Mouse (Mus musculus): ENCODE results near the gene Nog. TPM values are rescaled to one million over a fixed set of nuclear protein-coding genes. Genes with fewer than 3 reads are reported as not detected.

The Nog gene
- 1.7 and 2.4 TPM in 2 replicates for polyA plus RNA-seq (2015; fragmentation: Nextera tagmentation; extraction: Ambion mirVana)

GRCm38 (mm10) chr11:89302056-89302815 lies at the start of gene Nog:
Gene Nog (minus strand): TSS chr11:89302332.
- peaks cover 30% of the 10 kb centered on the region for H3K27me3 ChIP-seq (replicated peaks)
- peak within 1 kb of the TSS; percentile 33 for H3K9ac ChIP-seq
- no peaks in the 10 kb centered on the region for H3K36me3 ChIP-seq
- under 1% methylated on average over 87 of the region's 97 CpGs for WGBS
- peaks cover 24% of the 10 kb centered on the region for H3K4me1 ChIP-seq
- ATAC-seq (ENCODE audit: insufficient read depth, low FRiP score, low read depth), result peak; percentile 32; the same call in 1 of the 2 replicates
- H3K27ac ChIP-seq, result peak within 1 kb of the TSS; percentile 58
- H3K4me3 ChIP-seq (replicated peaks), result peak within 1 kb of the TSS; percentile 62
- no peaks in the 10 kb centered on the region for H3K9me3 ChIP-seq
- peak within 1 kb of the TSS; percentile 97 for H3K4me2 ChIP-seq

- Histone ChIP-seq H3K4me3 (replicated peaks) (no peak overlapping the region), H3K27me3 (replicated peaks) (no peaks in the 10 kb centered on the region), H3K9ac (no peak overlapping the region), H3K36me3 (no peaks in the 10 kb centered on the region), H3K9me3 (no peaks in the 10 kb centered on the region), H3K4me1 (no peaks in the 10 kb centered on the region), H3K27ac (no peak overlapping the region), H3K4me2 (no peak overlapping the region)
- WGBS, result 61% methylated on average over 12 of the region's 12 CpGs
- no peak for ATAC-seq (ENCODE audit: insufficient read depth, low FRiP score, low read depth)
These were observed 38.1 kb upstream of the Nog start for GRCm38 (mm10) chr11:89340238-89340637.

DNA sequence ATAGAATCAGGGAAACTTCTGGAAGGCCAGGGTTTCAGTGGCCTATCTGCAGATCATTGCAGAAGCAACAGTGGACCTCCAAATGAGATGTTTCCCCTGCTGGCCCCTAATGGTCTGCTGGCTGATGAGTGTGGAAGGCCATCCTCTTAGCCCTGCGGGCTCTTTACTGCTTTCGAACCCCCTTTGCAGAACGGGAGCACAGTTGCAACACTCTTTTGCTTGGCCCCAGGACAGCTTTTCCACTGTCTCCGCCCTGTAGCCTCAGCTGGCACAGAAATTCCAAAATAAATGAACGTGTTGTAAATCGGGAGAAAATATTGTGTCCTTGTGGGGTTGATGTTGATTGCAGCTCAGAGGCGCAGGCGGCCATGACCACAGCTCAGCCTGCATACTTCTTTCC lies 37.7 kb upstream of the Nog start:
- no peak overlapping the region for H3K9ac ChIP-seq
- H3K4me3 ChIP-seq (replicated peaks), result no peak overlapping the region
- no peaks in the 10 kb centered on the region for H3K36me3 ChIP-seq
- ATAC-seq (ENCODE audit: insufficient read depth, low FRiP score, low read depth), result no peak
- no peaks in the 10 kb centered on the region for H3K4me1 ChIP-seq
- 77% methylated on average over 8 of the region's 8 CpGs for WGBS
- no peaks in the 10 kb centered on the region for H3K9me3 ChIP-seq
- H3K4me2 ChIP-seq, result no peak overlapping the region
- H3K27me3 ChIP-seq (replicated peaks), result no peaks in the 10 kb centered on the region
- H3K27ac ChIP-seq, result no peak overlapping the region

DNA sequence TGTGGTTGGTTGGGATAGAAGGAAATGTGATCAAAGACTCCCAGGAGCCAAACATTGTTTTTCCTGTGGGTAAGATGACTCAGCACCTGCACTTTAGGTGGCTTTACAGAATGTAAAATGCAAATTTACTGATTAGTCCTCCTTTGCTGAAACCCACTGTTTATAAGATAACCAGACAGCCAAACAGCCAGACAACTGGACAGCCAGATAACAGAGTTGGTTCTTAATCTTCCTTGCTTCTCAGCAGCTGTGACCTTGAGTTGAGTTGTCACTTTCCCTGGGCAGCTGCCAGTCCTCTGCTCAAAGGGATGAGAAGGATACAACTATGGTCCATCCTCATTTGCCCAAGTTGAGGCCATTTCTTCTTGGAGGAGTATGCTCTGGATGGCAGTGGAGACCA lies 35.8 kb upstream of the Nog start:
- Histone ChIP-seq H3K4me2 (no peak overlapping the region), H3K4me1 (no peaks in the 10 kb centered on the region), H3K9ac (no peak overlapping the region), H3K27ac (no peak overlapping the region), H3K9me3 (no peaks in the 10 kb centered on the region), H3K27me3 (replicated peaks) (no peaks in the 10 kb centered on the region), H3K36me3 (no peaks in the 10 kb centered on the region), H3K4me3 (replicated peaks) (no peak overlapping the region)
- ATAC-seq (ENCODE audit: insufficient read depth, low FRiP score, low read depth), result no peak

- Histone ChIP-seq H3K4me1 (no peaks in the 10 kb centered on the region), H3K27me3 (replicated peaks) (no peaks in the 10 kb centered on the region), H3K27ac (no peak overlapping the region), H3K9ac (no peak overlapping the region), H3K9me3 (no peaks in the 10 kb centered on the region), H3K36me3 (no peaks in the 10 kb centered on the region), H3K4me3 (replicated peaks) (no peak overlapping the region), H3K4me2 (no peak overlapping the region)
- no peak for ATAC-seq (ENCODE audit: insufficient read depth, low FRiP score, low read depth)
- WGBS, result 54% methylated on average over 11 of the region's 11 CpGs
These were observed 25.2 kb upstream of the Nog start for GRCm38 (mm10) chr11:89327089-89327881.

GRCm38 (mm10) chr11:89321775-89322174 lies 19.6 kb upstream of the Nog start:
- Histone ChIP-seq H3K27ac (no peak overlapping the region), H3K4me1 (no peaks in the 10 kb centered on the region; the same call in 1 of the 2 replicates), H3K27me3 (replicated peaks) (no peaks in the 10 kb centered on the region), H3K4me3 (replicated peaks) (no peak overlapping the region), H3K4me2 (no peak overlapping the region), H3K9me3 (no peaks in the 10 kb centered on the region), H3K9ac (no peak overlapping the region), H3K36me3 (no peaks in the 10 kb centered on the region)
- ATAC-seq (ENCODE audit: insufficient read depth, low FRiP score, low read depth), result no peak
- 87% methylated on average over 2 of the region's 2 CpGs for WGBS

GRCm38 (mm10) chr11:89319675-89320074 lies 17.5 kb upstream of the Nog start:
- no peaks in the 10 kb centered on the region for H3K9me3 ChIP-seq
- no peaks in the 10 kb centered on the region for H3K36me3 ChIP-seq
- H3K9ac ChIP-seq, result no peak overlapping the region
- 55% methylated on average over 6 of the region's 6 CpGs for WGBS
- H3K4me2 ChIP-seq, result no peak overlapping the region
- no peaks in the 10 kb centered on the region; the same call in 1 of the 2 replicates for H3K4me1 ChIP-seq
- no peaks in the 10 kb centered on the region for H3K27me3 ChIP-seq (replicated peaks)
- no peak for ATAC-seq (ENCODE audit: insufficient read depth, low FRiP score, low read depth)
- H3K27ac ChIP-seq, result no peak overlapping the region
- no peak overlapping the region for H3K4me3 ChIP-seq (replicated peaks)

DNA sequence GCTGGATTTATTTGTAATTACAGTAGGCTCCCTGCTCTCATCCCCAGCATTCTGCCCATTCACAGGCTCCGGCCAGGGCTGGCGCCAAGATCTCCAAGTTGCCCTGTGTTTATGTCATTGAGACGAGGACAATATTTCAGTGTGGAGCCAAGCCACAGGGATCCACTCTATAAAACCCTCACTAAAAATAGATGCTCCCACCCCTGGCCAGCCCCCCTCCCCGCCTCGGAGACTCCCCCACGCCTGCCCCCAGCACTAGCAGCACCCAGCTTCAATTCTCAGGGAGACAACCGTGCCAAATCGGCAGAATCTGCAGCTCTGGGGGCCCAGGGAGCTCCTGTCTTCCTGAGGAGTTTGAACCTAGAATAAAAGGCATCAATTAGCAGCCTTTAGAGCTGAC lies 16.2 kb upstream of the Nog start:
- H3K27ac ChIP-seq, result no peak overlapping the region
- no peaks in the 10 kb centered on the region for H3K36me3 ChIP-seq
- no peak overlapping the region for H3K4me2 ChIP-seq
- H3K27me3 ChIP-seq (replicated peaks), result no peaks in the 10 kb centered on the region
- no peak overlapping the region for H3K9ac ChIP-seq
- H3K9me3 ChIP-seq, result no peaks in the 10 kb centered on the region
- peaks cover 6% of the 10 kb centered on the region for H3K4me1 ChIP-seq
- ATAC-seq (ENCODE audit: insufficient read depth, low FRiP score, low read depth), result no peak
- no peak overlapping the region for H3K4me3 ChIP-seq (replicated peaks)
- 18% methylated on average over 8 of the region's 8 CpGs for WGBS

DNA sequence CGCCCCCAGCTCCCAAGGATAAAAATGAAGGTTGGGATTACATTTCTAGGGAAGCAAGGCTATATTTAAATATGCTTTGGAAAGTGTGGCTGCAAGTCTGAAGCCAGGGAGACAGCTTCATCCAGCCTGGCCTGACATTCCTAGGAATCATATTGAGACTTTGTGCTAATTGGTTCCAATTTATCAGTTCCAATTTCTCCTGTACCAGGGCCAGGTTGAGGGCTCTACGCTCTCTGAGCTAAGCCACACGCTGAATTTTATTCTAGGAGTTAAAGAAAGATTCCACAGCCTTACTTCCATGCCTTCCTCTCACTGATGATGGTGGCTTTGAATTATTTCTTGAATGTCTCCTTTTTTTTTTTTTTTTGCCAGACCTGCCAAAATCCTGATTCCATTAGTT lies 15.6 kb upstream of the Nog start:
- WGBS, result 74% methylated on average over 3 of the region's 3 CpGs
- Histone ChIP-seq H3K9ac (no peak overlapping the region), H3K4me2 (no peak overlapping the region), H3K4me1 (peaks cover 6% of the 10 kb centered on the region), H3K27ac (no peak overlapping the region), H3K9me3 (no peaks in the 10 kb centered on the region), H3K27me3 (replicated peaks) (no peaks in the 10 kb centered on the region), H3K36me3 (no peaks in the 10 kb centered on the region), H3K4me3 (replicated peaks) (no peak overlapping the region)
- no peak for ATAC-seq (ENCODE audit: insufficient read depth, low FRiP score, low read depth)

DNA sequence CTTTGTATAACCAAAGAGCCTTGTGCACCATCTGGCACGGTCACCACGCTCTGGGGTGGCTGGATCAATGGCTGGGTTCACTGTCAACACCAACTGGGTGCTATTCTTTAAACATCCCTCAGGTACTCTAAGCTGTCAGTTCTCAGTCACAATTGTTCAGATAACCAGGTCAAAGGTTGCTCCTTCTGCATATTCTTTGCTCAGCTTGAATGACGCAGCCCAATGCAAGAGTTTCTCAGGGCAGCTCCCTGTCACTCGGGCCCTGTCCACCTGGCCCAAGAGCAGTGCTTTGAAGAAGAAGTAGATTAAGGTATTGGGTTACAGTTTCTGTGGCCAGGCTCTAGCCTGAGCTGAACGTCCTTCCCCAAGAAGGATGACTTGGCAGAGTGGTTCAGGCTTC lies 12.2 kb upstream of the Nog start:
- no peaks in the 10 kb centered on the region for H3K36me3 ChIP-seq
- WGBS, result 53% methylated on average over 5 of the region's 5 CpGs
- H3K4me3 ChIP-seq (replicated peaks), result no peak overlapping the region
- no peak overlapping the region for H3K27ac ChIP-seq
- ATAC-seq (ENCODE audit: insufficient read depth, low FRiP score, low read depth), result no peak
- no peak overlapping the region for H3K9ac ChIP-seq
- no peak overlapping the region for H3K4me2 ChIP-seq
- H3K9me3 ChIP-seq, result no peaks in the 10 kb centered on the region
- no peaks in the 10 kb centered on the region for H3K27me3 ChIP-seq (replicated peaks)
- peaks cover 9% of the 10 kb centered on the region for H3K4me1 ChIP-seq

DNA sequence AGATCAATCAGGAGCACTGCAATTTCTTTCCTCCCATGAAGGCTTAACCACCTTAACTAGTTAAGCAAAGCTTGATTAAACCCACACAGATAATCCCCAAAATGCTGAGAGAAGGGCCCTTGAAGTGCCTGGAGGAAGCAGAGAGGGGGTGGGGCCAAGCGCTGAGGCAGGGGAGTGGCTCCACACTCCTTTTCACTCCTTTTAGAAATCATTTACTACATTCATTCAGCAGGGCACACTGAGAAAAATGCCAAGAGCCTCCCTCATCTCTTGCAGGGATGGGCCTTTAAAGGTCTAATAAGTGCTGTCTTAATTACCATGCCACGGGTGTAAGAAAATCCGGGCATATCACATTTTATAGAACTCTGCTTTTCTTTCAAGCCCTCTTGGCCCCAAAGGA lies 10.2 kb upstream of the Nog start:
- Histone ChIP-seq H3K4me1 (peaks cover 9% of the 10 kb centered on the region), H3K36me3 (no peaks in the 10 kb centered on the region), H3K27ac (no peak overlapping the region), H3K4me3 (replicated peaks) (no peak overlapping the region), H3K9me3 (no peaks in the 10 kb centered on the region), H3K27me3 (replicated peaks) (no peaks in the 10 kb centered on the region), H3K4me2 (no peak overlapping the region), H3K9ac (no peak overlapping the region)
- ATAC-seq (ENCODE audit: insufficient read depth, low FRiP score, low read depth), result no peak
- 23% methylated on average over 3 of the region's 3 CpGs for WGBS

- H3K4me3 ChIP-seq (replicated peaks), result no peak overlapping the region
- H3K27me3 ChIP-seq (replicated peaks), result no peaks in the 10 kb centered on the region
- 69% methylated on average over 11 of the region's 11 CpGs for WGBS
- H3K4me1 ChIP-seq, result peaks cover 9% of the 10 kb centered on the region
- no peak overlapping the region for H3K9ac ChIP-seq
- no peak overlapping the region for H3K4me2 ChIP-seq
- H3K27ac ChIP-seq, result no peak overlapping the region
- H3K9me3 ChIP-seq, result no peaks in the 10 kb centered on the region
- no peak for ATAC-seq (ENCODE audit: insufficient read depth, low FRiP score, low read depth)
- H3K36me3 ChIP-seq, result no peaks in the 10 kb centered on the region
These were observed 8.1 kb upstream of the Nog start for GRCm38 (mm10) chr11:89310217-89310616.
